Mouse (Mus musculus) cortical plate, adult 2 months (tissue): ENCODE data around the gene Erc2.

Experiments used
- CTCF ChIP-seq: fragments of 200-500 bp; IDR thresholded peaks from 2 replicates; pipeline ENCODE4 v1.5.1; 2011; ENCODE audit warnings: mild to moderate bottlenecking, control low read depth, low read length; ENCODE audit not compliant: insufficient read depth; ENCODE audit errors: extremely low read depth
- POLR2A ChIP-seq: fragments of 200-500 bp; IDR thresholded peaks from 2 replicates; pipeline ENCODE4 v1.6.1; 2011; ENCODE audit warnings: mild to moderate bottlenecking, low read length, control low read depth; ENCODE audit not compliant: insufficient read depth; ENCODE audit errors: extremely low read depth

GRCm38 (mm10) chr14:28171364-28171763, 549.1 kb downstream of the Erc2 start:
- no peak for TF ChIP-seq CTCF
- no peak for TF ChIP-seq POLR2A
